Mouse (Mus musculus): ENCODE data around the gene Parp11. TPM values are rescaled to one million over a fixed set of nuclear protein-coding genes. Genes with fewer than 3 reads are reported as not detected.

Parp11 gene
- polyA plus RNA-seq, 1 experiment from 2014 or later: 25.7 TPM

DNA sequence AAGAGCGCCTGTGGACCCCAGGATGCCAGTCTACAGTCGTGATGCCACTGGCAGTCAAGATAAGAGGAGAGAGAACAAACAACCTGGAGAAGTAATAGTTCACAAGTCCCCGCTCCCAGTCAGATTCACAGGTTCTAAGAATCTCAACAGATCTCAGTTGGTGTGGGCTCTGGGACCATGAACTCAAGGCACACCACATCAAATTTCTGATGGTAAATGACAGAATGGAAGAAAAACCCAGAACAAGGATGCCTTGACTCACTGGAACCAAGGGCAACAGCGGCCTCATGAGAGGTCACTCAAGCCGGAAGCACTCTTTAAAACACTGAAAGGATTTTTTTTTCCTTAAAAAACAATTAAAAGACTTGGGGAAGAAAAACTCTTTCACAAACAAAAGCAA lies 87.1 kb downstream of the Parp11 start:
- 86% methylated on average over 5 of the region's 5 CpGs for WGBS
- no peaks in the 10 kb centered on the region for H3K9me3 ChIP-seq (replicated peaks)
- no peak overlapping the region for H3K9ac ChIP-seq
- no peak for ATAC-seq (ENCODE audit: insufficient number of reproducible peaks, low FRiP score, low TSS enrichment, low read depth)
- H3K27ac ChIP-seq (replicated peaks): no peak overlapping the region
- H3K27me3 ChIP-seq: no peaks in the 10 kb centered on the region
- H3K4me1 ChIP-seq: peaks cover 4% of the 10 kb centered on the region
- no peaks in the 10 kb centered on the region for H3K36me3 ChIP-seq
- H3K4me3 ChIP-seq (replicated peaks): no peak overlapping the region
- H3K4me2 ChIP-seq (replicated peaks): no peak overlapping the region

DNA sequence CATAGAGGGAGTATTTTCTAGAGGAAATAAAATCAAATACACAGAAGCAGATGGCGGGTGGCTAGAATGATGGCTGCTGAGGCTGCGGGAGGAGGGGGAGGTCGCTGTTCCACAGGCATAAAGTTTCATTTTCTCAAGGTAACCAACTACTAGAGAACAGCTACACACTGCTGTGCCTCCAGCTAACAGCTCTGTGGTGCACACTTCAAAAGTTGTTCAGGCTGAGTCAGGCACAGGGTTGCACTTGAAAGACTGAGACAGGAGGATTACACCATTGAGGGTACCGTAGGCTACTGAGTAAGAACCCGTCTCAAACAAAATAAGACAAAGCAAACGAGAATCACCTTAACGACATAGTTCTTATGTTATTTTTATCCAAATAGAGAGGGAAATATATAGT lies 90.4 kb downstream of the Parp11 start:
- H3K4me3 ChIP-seq (replicated peaks): no peak overlapping the region
- H3K36me3 ChIP-seq: no peaks in the 10 kb centered on the region
- H3K9ac ChIP-seq: no peak overlapping the region
- ATAC-seq (ENCODE audit: insufficient number of reproducible peaks, low FRiP score, low TSS enrichment, low read depth): no peak
- H3K9me3 ChIP-seq (replicated peaks): no peaks in the 10 kb centered on the region
- H3K4me2 ChIP-seq (replicated peaks): no peak overlapping the region
- WGBS: 49% methylated on average over 7 of the region's 7 CpGs
- no peaks in the 10 kb centered on the region for H3K4me1 ChIP-seq
- no peak overlapping the region for H3K27ac ChIP-seq (replicated peaks)
- H3K27me3 ChIP-seq: peaks cover 4% of the 10 kb centered on the region; the same call in 1 of the 2 replicates

DNA sequence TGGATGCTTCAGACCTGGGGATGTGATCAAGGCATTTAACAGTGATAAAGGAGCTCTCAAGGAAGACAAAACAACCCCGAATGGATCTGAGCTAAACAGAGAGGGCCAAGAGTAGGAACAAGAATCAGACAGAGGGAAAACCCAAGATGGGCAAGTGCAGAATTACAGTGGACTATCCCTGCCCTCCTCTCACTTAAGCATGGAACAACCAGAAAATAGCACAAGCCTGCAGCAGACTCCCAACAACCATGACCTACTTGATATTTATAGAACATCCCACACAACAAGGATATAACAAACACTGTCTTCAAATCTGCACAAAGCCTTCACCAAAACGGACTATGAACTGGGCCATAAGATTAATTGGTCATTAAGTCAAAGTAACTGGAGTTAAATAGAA lies 91.5 kb downstream of the Parp11 start:
- H3K27me3 ChIP-seq: peaks cover 4% of the 10 kb centered on the region; the same call in 1 of the 2 replicates
- no peaks in the 10 kb centered on the region for H3K4me1 ChIP-seq
- H3K36me3 ChIP-seq: no peaks in the 10 kb centered on the region
- ATAC-seq (ENCODE audit: insufficient number of reproducible peaks, low FRiP score, low TSS enrichment, low read depth): no peak
- H3K9me3 ChIP-seq (replicated peaks): no peaks in the 10 kb centered on the region
- H3K9ac ChIP-seq: no peak overlapping the region
- H3K4me2 ChIP-seq (replicated peaks): no peak overlapping the region
- no peak overlapping the region for H3K4me3 ChIP-seq (replicated peaks)
- H3K27ac ChIP-seq (replicated peaks): no peak overlapping the region
- 73% methylated on average over 2 of the region's 2 CpGs for WGBS

DNA sequence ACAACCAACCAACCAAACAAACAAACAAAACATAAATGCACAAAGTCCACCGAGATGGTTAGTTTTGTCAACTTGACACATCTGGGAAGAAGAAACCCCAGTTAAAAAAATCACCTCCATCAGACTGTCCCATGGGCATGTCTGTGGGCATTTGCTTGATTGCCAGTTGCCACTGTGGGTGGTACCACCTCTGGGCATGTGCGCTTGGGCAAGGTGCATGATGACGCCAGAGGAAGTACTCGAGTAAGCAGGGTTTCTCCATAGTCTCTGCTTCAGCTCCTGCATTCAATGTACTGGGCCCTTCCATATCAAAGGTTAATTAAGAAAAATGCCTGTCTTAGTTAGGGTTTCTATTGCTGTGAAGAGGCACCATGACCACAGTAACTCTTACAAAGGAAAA lies 92.6 kb downstream of the Parp11 start:
- H3K4me1 ChIP-seq: no peaks in the 10 kb centered on the region
- H3K27me3 ChIP-seq: peaks cover 4% of the 10 kb centered on the region; the same call in 1 of the 2 replicates
- H3K4me3 ChIP-seq (replicated peaks): no peak overlapping the region
- H3K27ac ChIP-seq (replicated peaks): no peak overlapping the region
- no peak for ATAC-seq (ENCODE audit: insufficient number of reproducible peaks, low FRiP score, low TSS enrichment, low read depth)
- no peak overlapping the region for H3K9ac ChIP-seq
- no peaks in the 10 kb centered on the region for H3K36me3 ChIP-seq
- H3K4me2 ChIP-seq (replicated peaks): no peak overlapping the region
- no peaks in the 10 kb centered on the region for H3K9me3 ChIP-seq (replicated peaks)
- 86% methylated on average over 4 of the region's 4 CpGs for WGBS

DNA sequence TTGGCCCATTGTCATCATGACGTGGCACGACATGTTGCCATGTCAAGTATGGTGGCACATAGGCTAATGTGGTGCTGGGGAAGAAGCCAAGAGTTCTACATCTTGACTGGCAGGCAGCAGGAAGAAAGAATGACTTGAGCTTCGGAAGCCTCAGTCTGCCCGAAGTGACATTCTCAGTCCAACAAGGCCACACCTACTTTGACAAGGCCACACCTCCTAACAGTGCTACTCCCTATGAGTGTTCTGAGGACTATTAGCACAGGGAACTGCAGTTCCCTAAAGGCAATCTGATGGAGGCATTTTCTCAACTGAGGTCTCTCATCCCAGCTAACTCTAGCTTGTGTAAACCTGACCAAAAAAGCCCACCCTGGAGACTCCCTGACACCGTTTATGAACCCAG lies 93.0 kb downstream of the Parp11 start:
- H3K9ac ChIP-seq: no peak overlapping the region
- ATAC-seq (ENCODE audit: insufficient number of reproducible peaks, low FRiP score, low TSS enrichment, low read depth): no peak
- no peak overlapping the region for H3K27ac ChIP-seq (replicated peaks)
- 66% methylated on average over 5 of the region's 5 CpGs for WGBS
- no peak overlapping the region for H3K4me2 ChIP-seq (replicated peaks)
- H3K4me1 ChIP-seq: no peaks in the 10 kb centered on the region
- peaks cover 4% of the 10 kb centered on the region; the same call in 1 of the 2 replicates for H3K27me3 ChIP-seq
- H3K9me3 ChIP-seq (replicated peaks): no peaks in the 10 kb centered on the region
- no peaks in the 10 kb centered on the region for H3K36me3 ChIP-seq
- H3K4me3 ChIP-seq (replicated peaks): no peak overlapping the region

DNA sequence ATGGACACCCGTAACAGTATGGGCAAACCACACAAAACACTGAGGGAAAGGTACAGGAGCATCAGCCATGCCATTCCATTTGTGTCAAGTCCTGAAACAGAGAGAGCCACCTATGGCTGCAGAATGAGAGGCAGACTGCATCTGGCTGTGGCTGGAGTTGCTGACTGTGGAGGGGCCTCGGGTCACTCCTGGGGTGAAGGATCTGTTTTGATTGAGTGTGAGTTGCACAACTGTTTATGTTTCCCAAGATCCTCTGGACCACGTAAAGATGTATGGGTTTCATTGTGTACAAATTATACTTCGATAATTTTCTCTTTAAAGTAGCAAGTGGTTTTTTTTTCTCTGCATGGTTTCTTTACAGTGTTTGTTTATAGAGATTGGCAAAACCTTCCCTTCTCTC lies 93.9 kb downstream of the Parp11 start:
- no peaks in the 10 kb centered on the region for H3K4me1 ChIP-seq
- H3K36me3 ChIP-seq: no peaks in the 10 kb centered on the region
- no peak for ATAC-seq (ENCODE audit: insufficient number of reproducible peaks, low FRiP score, low TSS enrichment, low read depth)
- H3K9me3 ChIP-seq (replicated peaks): no peaks in the 10 kb centered on the region
- no peak overlapping the region for H3K27ac ChIP-seq (replicated peaks)
- H3K4me3 ChIP-seq (replicated peaks): no peak overlapping the region
- H3K9ac ChIP-seq: no peak overlapping the region
- H3K4me2 ChIP-seq (replicated peaks): no peak overlapping the region
- H3K27me3 ChIP-seq: peaks cover 4% of the 10 kb centered on the region; the same call in 1 of the 2 replicates
- WGBS: 53% methylated on average over 4 of the region's 4 CpGs

DNA sequence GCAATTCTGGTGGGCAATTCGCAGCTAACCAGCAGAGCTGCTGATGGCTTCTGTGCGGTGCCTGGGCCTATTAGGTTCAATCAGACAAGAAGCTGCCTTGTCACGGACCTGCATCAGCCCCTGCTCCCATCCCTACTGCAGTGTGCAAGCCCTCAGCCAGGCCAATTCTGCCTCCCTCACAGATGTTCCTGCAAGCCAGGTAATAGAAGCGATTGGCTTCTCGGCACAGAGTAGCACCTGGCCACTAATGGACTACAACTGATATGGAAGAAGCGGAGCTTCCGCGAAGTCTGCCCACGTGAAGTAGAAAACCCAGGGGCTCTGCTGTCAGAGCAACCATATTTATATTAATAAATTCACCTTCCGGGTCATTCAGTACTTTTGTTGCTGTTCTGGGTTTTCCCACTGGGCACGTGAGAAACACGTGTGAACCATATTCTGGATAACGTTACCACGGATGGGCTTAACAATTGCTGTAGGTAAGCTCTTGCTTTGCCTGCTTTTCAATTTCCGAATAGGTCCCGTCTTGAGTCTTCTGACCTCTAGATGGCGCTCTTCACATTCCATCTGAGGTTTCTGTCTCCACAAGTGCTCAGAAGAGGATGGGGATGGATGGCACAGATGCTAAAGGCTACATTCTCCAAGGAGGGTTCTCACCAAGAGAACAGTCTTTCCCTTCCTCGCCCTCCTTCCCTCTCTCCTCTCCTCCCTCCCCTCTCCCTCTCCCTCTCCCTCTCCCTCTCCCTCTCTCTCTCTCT lies 95.2 kb downstream of the Parp11 start:
- Histone ChIP-seq H3K4me3 (replicated peaks) (no peak overlapping the region), H3K4me1 (no peaks in the 10 kb centered on the region), H3K27ac (replicated peaks) (no peak overlapping the region), H3K36me3 (no peaks in the 10 kb centered on the region), H3K9me3 (replicated peaks) (no peaks in the 10 kb centered on the region), H3K4me2 (replicated peaks) (no peak overlapping the region), H3K9ac (no peak overlapping the region), H3K27me3 (peaks cover 4% of the 10 kb centered on the region; the same call in 1 of the 2 replicates)
- no peak for ATAC-seq (ENCODE audit: insufficient number of reproducible peaks, low FRiP score, low TSS enrichment, low read depth)
- WGBS: 38% methylated on average over 18 of the region's 18 CpGs

Other genes with a start within 250 kb of the Parp11 start
- 1.6 TPM in 2 replicates for gene Cracr2a, start 114.5 kb downstream of the Parp11 start, polyA plus RNA-seq (2015; fragmentation: Nextera tagmentation; extraction: Ambion mirVana)

Data from embryonic facial prominence, embryonic 15.5 days (tissue).